Mouse (Mus musculus) common myeloid progenitor, adult 5-6 weeks (primary cell): ENCODE data around the gene Mcrs1. TPM values are rescaled to one million over a fixed set of nuclear protein-coding genes. Genes with fewer than 3 reads are reported as not detected.
"Not testable (repeated sequence)": the region's sequence is repeated elsewhere in the genome, so short reads cannot be mapped to it uniquely, and the experiment has no call there.

Experiments
- ATAC-seq: replicated peaks from 2 replicates; pipeline ENCODE4 v1.8.0; 2016; ENCODE audit warnings: low read depth, mild to moderate bottlenecking, moderate TSS enrichment, inconsistent platforms; ENCODE audit not compliant: poor library complexity, severe bottlenecking
- total RNA-seq: library from RNA; stranded (forward); fragments of 200-1000, 187-1606 nt; gene quantifications from 2 replicates; pipeline ENCODE4 v1.2.3, GENCODE M21; 2017

Gene Mcrs1
- 57.8 and 61.0 TPM in 2 replicates for total RNA-seq

DNA sequence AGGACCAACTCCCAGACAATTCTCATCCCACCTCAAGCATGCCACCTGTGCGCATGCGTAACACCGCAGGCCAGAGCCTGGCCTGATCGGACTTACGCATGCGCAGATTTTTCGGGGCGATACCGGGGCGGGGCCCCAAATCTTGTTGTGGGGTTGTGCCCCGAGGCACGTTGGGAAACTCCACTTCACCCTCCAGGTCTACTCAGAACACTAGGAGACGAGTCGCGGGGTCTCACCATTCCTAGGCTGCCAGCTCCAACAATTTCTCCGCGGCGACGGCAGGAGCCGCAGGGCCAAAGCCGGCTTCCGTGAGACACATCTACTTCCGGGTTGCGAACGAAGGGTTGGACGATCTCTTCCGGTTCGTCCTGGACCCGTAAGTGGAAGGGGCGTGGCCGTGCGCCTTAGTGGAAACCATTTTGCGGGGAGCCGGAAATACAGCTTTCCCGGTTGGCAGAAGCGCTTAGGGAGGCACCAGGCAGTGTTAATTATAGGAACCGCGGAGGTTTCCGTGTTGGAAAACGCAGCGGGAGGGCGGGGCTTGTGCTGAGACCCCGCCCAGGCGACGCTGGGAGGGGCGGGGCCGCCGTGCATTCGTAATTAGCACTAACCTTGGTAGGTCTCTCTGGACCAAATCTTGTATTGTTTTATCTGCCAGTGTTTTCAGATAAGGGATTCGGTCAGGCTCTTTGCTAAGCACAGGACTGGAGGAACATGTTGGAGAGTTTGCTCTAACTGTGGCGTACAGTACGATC is at the start of gene Mcrs1:
Mcrs1 (minus strand) TSS at position 336 of the 755 bp plus-strand sequence.
- ATAC-seq = peak; percentile 95

DNA sequence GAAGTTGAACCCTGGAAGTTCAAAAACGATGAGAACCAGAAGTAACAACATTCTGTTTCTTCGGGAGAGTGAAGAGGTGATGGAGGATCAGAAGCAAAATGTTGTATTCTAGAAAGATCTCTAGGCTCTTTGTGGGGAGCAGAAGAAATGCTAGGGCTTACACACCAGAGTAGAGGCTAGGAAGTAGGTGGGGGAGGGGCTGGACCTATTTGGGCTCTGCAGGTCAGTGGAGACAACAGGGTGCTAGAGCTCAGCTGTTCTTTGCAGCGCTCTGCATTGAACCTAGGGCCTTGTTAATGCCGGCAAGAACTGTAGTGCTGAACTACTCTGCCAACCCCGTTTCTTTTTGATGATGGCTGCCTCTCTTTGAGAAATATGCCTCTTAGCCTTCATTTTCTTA is 44.5 kb upstream of the Mcrs1 start:
- ATAC-seq = no peak

DNA sequence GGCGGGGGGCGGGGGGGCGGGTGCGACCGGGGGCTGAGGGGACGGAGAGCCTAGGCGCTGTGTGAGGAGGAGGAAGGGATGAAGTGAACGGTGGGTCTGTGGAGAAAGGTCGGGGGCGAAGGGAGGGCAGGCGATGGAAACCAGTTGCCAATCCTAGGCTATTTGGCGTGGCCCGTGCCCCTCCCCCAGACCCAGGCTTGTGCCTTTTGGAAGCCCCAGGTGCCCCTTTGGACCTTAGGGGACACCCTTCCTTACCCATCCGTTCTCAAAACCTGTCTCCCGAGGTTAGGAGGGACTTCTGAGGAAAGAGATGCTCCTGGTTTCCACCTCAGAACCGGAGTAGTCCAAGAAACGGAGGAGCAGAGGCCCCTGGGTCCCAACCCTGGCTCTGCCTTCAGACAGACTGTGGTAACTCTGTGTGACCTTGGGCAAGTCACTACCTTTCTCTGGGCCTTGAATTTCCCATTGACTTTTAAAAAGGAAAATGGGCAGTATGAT is 43.8 kb upstream of the Mcrs1 start, which contains the start of gene Fam186b:
Fam186b (minus strand) TSS at position 405 of the 498 bp plus-strand sequence.
- peak; percentile 24; the same call in 1 of the 2 replicates for ATAC-seq

DNA sequence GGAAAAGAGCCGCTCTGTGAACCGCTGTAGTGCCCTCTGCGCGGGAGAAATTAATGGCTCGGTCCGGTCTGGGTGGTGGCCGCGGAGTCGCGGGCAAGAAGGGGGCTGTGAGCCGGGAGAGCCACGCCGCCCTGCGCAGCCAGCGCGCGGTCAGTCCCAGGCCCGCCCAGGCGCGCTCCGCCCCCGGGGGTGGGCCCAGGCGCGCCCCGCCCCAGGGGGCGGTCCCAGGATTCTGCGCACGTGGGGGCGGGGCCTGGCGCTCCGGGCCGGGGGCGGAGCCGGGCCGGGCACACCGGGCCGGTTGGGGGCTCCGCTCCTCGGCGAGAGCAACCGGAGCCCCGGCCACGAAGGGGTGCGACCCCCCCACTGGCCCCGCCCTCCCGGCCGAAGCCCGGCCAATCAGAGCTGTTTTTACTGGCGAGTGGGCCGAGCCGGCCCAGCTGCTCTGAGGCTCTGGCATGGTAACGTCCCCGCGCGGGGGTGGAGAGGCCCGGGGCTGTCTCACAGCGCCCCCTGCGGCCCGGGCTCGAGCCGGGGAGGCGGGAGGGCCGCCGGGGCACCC is 43.1 kb upstream of the Mcrs1 start, which contains the start of gene Prpf40b:
Prpf40b (plus strand) TSS at position 275 of the 562 bp plus-strand sequence.
- ATAC-seq = peak; percentile 85

- 0 out of 2 replicates have a peak, but pooled peaks have one; percentile 23 for ATAC-seq
Observed at GRCm38 (mm10) chr15:99294287-99294686, 42.5 kb upstream of the Mcrs1 start.

DNA sequence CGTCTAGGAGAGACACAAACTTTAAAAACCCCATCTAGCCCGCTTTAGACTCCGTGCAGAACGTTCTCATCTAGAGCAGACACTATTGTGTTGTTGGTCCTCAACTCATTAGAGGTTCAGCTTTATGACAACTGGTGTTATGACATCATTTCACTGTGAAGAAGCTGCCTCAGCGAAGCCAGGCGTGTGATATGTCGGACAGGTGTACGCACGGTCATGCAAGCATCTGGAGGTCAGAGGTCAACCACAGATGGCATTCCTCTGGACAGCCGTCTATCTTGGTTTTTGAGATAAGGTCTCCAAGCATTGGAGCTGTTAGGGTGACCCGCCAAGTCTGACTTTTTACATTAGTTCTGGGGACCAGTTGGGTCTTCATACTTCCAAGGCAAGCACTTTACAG is 38.8 kb upstream of the Mcrs1 start:
- no peak for ATAC-seq

DNA sequence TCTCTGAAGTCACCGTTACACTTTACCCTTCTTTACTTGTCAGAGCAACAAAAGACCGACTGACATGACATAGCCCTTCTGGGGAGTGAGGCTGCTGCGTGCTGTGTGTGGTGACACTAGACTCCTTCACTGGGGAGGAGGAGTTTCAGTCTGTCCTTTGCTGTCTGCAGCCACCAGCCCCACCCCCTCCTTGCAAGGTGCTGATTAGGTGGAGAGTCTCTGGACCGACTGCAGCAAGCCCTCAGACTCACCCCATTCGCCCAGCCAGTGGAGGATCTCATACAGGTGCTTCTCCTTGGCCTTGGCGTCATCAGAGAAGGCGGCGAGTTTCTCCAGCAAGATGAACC is 33.4 kb upstream of the Mcrs1 start:
- ATAC-seq = no peak

GRCm38 (mm10) chr15:99284527-99285188 is 32.9 kb upstream of the Mcrs1 start:
- ATAC-seq = peak; percentile 89

DNA sequence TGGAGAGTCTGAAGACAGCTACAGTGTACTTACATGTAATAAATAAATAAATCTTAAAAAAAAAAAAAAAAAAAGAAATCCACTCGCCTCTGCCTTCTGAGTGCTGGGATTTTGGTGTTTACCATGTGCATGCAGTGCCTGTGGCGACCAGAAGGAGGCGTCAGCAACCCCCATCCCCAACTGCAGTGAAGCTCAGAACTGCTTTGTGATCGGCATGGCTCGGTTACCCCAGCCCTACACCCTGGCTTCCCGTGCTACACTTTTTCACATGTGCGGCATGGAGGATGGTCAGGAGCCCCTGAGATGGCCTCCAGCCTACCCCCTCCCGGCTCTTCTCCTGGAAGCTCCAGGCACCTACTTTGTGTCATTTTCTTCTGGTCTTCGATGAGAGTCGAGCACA is 31.7 kb upstream of the Mcrs1 start:
- 0 out of 2 replicates have a peak, but pooled peaks have one; percentile 45 for ATAC-seq

GRCm38 (mm10) chr15:99278271-99278670 is 26.5 kb upstream of the Mcrs1 start:
- no peak for ATAC-seq

DNA sequence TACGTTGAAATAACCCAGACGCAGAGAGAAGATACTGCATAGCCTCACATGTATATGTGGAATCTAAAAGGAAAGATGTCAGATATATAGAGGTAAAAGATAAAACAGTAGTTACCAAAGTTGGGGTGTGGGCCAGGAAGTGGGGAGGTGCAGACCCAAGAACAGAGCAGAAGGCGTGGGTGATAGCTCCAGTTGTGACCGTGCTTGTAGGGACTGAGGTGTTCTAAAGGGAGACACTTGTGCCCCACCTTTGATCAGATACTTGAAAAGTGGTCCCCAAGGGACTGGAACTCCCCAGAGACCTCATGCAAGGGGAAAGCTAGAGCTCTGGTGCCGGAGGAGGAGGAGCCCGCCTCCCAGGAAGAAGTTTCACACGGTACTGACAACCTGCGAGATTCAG is 24.3 kb upstream of the Mcrs1 start:
- ATAC-seq = no peak

GRCm38 (mm10) chr15:99265679-99266078 is 13.9 kb upstream of the Mcrs1 start:
- peak; percentile 97 for ATAC-seq

- no peak for ATAC-seq
Observed at GRCm38 (mm10) chr15:99264363-99264762, 12.6 kb upstream of the Mcrs1 start.

DNA sequence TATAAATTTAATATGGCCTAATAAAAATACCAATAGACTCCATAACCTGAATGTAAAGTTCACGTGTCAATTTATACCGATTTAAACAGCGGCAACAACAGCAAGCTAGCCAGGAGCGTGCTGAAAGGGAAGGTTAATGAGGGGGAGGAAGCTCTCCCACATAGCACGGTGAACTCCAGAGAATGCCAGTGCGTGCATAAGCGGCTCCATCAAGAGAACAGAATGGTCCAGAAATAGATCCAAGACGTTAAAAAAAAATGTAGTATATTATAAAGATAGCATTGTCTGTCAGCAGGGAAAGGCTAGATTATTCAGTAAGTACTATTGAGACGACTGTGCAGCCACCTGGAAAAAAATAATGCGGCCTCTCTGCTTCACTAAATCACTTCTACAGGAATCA is 10.9 kb upstream of the Mcrs1 start:
- ATAC-seq = no peak

DNA sequence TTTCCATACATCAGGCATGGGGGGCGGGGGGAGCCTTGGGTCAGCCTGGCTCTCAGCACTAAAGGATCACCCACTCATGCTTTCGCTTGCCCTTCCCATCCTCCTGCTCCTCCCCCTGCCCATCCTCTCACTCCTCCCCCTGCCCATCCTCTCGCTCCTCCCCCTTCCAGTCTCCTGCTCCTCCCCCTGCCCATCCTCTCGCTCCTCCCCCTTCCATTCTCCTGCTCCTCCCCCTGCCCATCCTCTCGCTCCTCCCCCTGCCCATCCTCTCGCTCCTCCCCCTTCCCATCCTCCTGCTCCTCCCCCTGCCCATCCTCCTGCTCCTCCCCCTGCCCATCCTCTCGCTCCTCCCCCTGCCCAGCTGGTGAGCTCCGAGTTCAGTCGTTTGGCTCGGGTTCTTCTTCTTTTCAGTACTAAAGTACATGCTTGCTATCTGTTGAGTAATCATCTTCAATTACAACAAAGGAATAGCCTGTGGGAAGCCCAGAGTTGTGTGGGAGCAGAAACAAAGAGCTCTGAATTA is 8.0 kb upstream of the Mcrs1 start:
- ATAC-seq = peak; percentile 90

GRCm38 (mm10) chr15:99259167-99259729 is 7.5 kb upstream of the Mcrs1 start:
- ATAC-seq = peak; percentile 45

- ATAC-seq = no peak
Observed at GRCm38 (mm10) chr15:99255241-99255749, 3.5 kb upstream of the Mcrs1 start.

DNA sequence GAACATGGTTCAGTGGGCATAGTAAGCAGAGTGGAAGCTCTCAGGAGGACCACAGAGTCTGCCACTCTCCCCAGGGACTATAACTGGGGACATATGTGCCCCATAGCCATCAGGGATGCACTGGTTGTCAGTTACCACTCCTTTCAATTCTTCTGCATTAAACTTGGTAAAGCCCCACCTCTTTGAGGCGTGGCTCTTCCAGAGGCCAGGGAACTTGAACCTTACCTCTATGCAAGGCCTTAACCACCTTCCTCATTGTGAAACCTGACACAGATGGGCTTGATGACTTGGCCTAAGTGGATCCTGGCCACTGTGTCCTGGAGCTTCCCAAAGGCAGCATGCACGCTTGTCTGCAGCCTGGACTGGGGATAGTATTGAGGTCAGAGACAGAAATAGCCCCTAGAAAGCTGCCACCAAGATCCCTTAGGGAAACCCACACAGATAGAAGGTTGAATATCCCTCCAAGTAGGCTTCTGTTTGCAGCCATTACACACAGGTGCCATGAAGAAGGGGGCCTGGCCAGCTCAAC is 2.8 kb upstream of the Mcrs1 start:
- no peak for ATAC-seq

GRCm38 (mm10) chr15:99253772-99254171 is 2.0 kb upstream of the Mcrs1 start:
- ATAC-seq = no peak

DNA sequence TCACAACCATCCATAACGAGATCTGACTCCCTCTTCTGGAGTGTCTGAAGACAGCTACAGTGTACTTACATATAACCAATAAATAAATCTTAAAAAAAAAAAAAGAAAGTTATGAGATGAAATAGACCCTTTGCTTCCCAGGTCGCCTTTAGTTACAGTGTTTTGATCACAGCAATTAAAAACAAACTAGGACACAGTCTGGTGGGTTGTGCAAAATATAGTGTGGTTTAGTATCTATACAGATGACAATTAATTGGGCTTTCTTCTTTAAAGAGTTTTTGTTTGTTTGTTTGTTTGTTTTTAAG is 1.4 kb upstream of the Mcrs1 start:
- ATAC-seq = not testable (repeated sequence)
